31 mouse cellular contexts compared by ENCODE assay signal in genomic region chr13:67811651-67812210, GRCm38 (mm10). TPM values are rescaled to one million over a fixed set of nuclear protein-coding genes. Genes with fewer than 3 reads are reported as not detected.
"Had no signal": no experiment of that assay in that cellular context is flagged by ENCODE, and none has a peak within 500 bp of the region (broad histone marks: within the 10 kb centered on the region; RNA-seq: fewer than 3 reads in every experiment).

No protein-coding gene starts in this region.

- H3K36me3 ChIP-seq: liver, embryonic 15.5 days; lung, embryonic 15.5 days; midbrain, embryonic 12.5 days; midbrain, embryonic 15.5 days; neural tube, embryonic 13.5 days had no signal

- ATAC-seq: liver, embryonic 12.5 days; midbrain, embryonic 15.5 days had no signal

- H3K4me2 ChIP-seq: limb, embryonic 13.5 days; liver, embryonic 12.5 days; liver, embryonic 15.5 days; lung, embryonic 15.5 days; midbrain, embryonic 12.5 days; midbrain, embryonic 15.5 days; neural tube, embryonic 13.5 days had no signal

- H3K27me3 ChIP-seq: limb, embryonic 13.5 days; liver, embryonic 12.5 days; liver, embryonic 15.5 days; lung, embryonic 15.5 days; midbrain, embryonic 12.5 days; midbrain, embryonic 15.5 days; neural tube, embryonic 13.5 days had no signal

- H3K4me3 ChIP-seq: layer of hippocampus, adult 2 months; limb, embryonic 10.5 days; limb, embryonic 13.5 days; liver, embryonic 12.5 days; liver, embryonic 15.5 days; lung, embryonic 15.5 days; midbrain, embryonic 12.5 days; midbrain, embryonic 15.5 days; myocyte; neural tube, embryonic 13.5 days had no signal

- H3K9ac ChIP-seq: limb, embryonic 13.5 days; liver, embryonic 12.5 days; liver, embryonic 15.5 days; lung, embryonic 15.5 days; midbrain, embryonic 12.5 days; midbrain, embryonic 15.5 days; neural tube, embryonic 13.5 days had no signal

- DNase-seq: kidney, postnatal 25 days; layer of hippocampus, adult 9-11 months; liver; lung, adult 18-20 months; lung, postnatal 14 days; retina, postnatal 1 day; thymus, adult 18-20 months; thymus, postnatal 4 days had no signal

- H3K9me3 ChIP-seq: limb, embryonic 10.5 days; limb, embryonic 13.5 days; liver, embryonic 12.5 days; liver, embryonic 15.5 days; lung, embryonic 15.5 days; midbrain, embryonic 15.5 days had no signal

- H3K4me1 ChIP-seq: limb, embryonic 13.5 days; liver, embryonic 15.5 days; lung, embryonic 15.5 days; midbrain, embryonic 12.5 days had no signal

- H3K27ac ChIP-seq: kidney, postnatal 0 days; layer of hippocampus, adult 2 months; limb, embryonic 10.5 days; limb, embryonic 13.5 days; liver, embryonic 12.5 days; liver, embryonic 15.5 days; lung, embryonic 15.5 days; macrophage; midbrain, embryonic 12.5 days; midbrain, embryonic 15.5 days; neural tube, embryonic 13.5 days had no signal

RNA-seq across cellular contexts. Expression of gene Gm10037, which starts 19.2 kb away (rescaled TPM):
- total RNA-seq: megakaryocyte, adult 5-6 weeks; monocyte, adult 5-6 weeks had no signal
- polyA plus RNA-seq: myocyte; small intestine, adult 2 months had no signal

RNA-seq across cellular contexts. Expression of gene Zfp493, which starts 32.2 kb away (rescaled TPM):
- total RNA-seq: monocyte, adult 5-6 weeks had no signal

RNA-seq across cellular contexts. Expression of gene BC048507, which starts 51.4 kb away (rescaled TPM):
- total RNA-seq: layer of hippocampus, adult 2 months; layer of hippocampus, postnatal 25 days; left cerebral cortex, adult 18-20 months; left cerebral cortex, postnatal 25 days; megakaryocyte, adult 5-6 weeks; monocyte, adult 5-6 weeks; neutrophil, adult 5-6 weeks had no signal
- polyA plus RNA-seq: kidney, embryonic 14.5 days; kidney, postnatal 0 days; large intestine, adult 2 months; limb, embryonic 10.5 days; limb, embryonic 13.5 days; liver, embryonic 12.5 days; liver, embryonic 15.5 days; lung, embryonic 15.5 days; macrophage; midbrain, embryonic 12.5 days; myocyte; neural tube, embryonic 13.5 days; small intestine, adult 2 months; spleen, adult 2 months; stomach, embryonic 16.5 days had no signal
